Mouse (Mus musculus): ENCODE data around the gene Tmem132c.

The Tmem132c gene

DNA sequence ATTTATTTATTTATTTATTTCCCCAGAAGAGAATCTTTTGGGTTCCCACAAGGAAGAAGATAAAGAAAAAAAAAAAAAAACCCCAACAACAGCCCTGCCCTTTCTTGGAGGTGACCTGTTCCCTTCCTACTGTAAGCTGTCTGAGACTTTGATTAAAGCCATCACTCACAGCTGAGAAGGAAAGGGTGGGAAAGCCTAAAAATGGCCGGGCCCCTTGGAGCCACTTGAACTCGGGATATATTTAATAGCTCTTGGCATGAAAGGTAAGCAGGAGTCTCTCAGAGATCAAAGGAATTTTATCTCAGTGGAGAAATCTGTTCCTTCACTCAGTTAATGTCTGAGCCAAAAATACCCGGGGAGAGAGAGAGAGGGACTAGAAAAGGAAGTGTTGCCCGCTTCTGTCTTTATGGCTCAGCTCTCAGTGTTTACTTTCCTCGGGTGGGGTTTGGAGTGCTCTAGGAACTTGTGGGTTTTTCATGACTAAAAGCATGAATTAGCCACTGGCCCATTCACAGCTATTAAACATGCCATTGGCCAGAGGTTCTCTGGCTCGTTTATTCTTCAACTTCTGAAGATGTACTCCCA is 41.0 kb downstream of the Tmem132c start:
- DNase-seq (ENCODE audit: low spot score), result no peak

DNA sequence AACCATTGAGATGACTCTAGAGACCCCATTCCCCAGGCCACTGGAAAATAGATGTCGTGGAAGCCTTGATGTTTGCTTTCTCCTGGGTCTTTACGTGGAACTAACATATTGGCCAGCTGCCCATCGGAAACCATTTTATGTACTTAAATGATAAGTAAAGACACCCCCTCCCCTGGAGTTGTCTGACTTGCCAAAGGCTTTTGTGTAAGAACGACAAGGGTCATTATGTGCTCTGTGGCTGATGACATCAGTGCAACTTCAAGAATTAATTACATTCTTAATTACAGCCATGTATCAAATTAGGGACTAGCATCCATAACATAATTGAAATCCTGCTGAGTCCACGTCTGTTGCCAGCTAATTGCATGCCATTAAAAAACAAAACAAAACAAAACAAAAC is 45.3 kb downstream of the Tmem132c start:
- DNase-seq (ENCODE audit: low spot score), result no peak

DNA sequence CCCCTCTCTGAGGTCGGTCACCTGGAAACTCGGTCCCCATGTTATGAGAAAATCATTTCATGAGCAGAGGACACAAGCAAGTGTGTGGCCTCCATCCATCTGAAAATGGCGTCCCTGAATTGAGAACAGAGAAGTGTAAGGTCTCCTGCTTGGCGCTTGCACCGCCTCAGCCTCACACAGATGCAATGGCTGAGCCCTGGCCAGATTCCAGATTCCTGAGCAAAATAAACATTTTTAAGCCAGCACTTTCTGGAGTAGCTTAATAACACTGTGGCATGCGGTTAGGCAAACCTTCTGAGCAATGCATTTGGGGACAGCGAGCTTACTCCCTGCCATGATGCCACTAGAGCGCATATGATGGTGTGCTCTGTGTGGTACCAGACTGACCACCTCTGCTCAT is 48.1 kb downstream of the Tmem132c start:
- no peak for DNase-seq (ENCODE audit: low spot score)

DNA sequence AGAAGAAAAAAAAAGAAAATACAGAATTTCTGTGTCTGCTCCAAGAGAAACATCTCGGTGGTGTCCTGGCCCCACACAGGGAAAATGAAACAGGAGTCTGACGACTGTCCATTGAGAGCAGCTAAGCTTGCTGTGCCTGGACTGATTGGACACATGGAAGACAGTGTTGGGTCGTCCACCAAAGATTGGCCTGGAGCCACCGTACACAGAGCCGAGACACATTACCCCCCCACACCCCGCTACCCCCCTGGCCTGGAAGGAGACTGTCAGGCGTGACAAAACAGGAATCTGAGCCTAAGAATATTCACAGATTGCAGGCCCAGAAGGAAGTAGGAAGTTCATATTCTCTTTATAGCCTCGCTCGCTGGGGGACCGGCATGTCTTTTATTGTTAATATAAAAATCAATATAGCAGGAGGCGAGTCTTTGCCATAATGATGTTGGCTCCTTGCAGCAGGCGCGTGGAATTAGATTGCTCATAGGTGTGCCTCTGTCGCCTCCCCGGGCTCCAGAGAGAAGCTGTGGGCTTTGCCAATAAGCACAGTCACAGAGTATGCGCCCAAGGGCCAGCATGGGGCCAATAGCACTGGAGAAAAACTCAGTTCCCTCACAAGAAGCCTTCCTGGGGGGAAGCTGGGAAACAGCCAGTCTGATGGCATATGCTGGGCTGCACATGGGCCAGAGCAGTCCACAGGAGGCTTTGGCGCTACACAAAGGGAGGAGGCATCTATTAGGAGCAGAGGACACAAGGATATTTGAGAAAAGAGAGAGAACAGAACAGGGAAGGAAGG is 49.0 kb downstream of the Tmem132c start:
- no peak for DNase-seq (ENCODE audit: low spot score)

DNA sequence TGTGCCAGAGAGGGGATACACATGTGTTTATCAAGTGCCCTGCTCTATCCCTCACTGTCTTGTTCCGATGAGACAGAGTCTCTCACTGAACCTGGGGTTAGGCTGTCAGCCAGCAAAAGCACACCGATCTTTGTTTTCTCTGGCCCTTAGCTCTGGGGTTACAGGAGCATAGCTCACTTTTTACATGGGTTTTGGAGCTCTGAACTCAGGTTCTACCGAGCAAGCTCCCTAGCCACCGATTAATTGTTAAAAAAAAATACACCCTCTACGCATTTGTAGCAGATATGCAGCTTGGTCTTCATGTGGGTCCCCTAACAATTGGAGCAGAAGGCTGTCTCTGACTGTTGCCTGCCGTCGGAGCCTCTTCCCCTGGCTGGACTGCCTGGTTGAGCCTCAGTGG is 50.0 kb downstream of the Tmem132c start:
- DNase-seq (ENCODE audit: low spot score), result no peak

DNA sequence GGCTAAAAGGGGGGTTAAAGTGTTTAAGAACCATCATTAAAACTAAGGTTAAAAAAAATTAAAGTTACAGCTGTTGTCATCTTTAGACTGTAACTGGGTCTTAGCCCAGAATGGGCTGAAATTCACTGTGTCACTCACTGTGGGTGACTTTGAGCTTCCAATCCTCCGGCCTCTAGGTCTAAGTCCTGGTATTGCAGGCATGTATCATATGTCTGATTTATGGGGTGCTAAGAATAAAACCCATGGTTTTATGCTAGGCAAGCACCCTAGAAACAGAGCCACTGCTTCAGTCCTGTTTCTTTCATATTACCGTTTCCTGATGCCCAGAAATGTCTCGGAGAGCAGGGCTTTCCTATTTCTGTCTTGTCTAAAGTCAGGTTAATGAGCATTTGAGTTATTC is 52.1 kb downstream of the Tmem132c start:
- DNase-seq (ENCODE audit: low spot score), result no peak

DNA sequence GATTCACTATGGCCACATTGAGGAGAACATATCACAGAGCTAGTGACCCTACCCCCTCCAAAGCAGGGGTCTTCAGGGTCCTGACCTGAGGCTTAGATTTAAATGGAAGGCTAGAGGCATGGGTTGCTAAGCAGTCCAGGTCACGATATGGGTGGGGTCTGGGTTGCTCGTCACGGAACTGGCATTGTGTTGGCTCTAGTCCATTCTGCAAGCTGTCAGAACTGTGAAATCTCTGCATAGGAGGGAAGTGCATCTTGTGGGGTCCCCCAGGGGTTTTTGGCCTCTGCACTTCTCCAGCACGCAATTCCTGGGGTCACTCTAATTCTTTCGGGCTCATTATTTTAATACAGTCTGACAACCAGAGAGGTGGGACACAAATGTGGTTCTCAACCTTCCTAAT is 55.9 kb downstream of the Tmem132c start:
- no peak for DNase-seq (ENCODE audit: low spot score)

DNA sequence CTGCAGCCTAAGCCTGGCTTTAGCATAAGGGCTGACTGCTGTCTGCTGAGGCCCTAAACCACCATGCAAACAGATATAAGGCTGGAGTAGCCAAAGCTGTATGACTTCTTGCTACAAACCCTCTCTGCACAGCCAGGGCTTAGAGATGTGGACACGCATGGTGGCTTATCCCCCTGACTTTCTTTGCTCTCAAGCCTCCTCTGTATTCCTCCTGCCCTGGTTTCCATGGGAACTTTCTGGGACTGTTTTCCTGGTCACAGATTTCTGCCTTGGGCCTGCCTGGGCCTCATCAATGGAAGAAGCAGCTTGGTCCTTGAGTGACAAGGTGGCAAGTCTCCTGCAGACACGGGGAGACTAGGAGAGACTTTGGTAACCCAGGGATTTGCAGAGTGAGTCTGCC is 56.5 kb downstream of the Tmem132c start:
- DNase-seq (ENCODE audit: low spot score), result no peak

DNA sequence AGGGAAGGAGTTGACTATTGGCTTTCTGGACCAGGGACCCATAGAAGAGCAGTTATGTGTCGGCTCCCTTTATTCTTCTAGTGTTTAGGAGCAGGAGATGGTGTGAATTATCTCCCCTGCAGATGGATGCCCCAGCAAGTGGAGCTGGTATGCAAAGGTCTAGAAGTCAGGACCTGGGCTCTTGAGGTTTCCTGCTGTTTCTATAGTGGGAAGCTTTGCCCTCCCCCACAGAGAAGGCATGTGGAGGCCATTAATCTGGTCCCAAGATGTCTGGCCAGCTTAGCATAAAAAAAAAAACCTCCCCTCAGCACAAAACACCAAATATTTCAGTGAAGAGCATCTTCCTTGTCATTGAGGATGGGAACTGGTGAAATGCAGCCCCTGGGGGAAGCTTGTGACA is 57.4 kb downstream of the Tmem132c start:
- no peak for DNase-seq (ENCODE audit: low spot score)

DNA sequence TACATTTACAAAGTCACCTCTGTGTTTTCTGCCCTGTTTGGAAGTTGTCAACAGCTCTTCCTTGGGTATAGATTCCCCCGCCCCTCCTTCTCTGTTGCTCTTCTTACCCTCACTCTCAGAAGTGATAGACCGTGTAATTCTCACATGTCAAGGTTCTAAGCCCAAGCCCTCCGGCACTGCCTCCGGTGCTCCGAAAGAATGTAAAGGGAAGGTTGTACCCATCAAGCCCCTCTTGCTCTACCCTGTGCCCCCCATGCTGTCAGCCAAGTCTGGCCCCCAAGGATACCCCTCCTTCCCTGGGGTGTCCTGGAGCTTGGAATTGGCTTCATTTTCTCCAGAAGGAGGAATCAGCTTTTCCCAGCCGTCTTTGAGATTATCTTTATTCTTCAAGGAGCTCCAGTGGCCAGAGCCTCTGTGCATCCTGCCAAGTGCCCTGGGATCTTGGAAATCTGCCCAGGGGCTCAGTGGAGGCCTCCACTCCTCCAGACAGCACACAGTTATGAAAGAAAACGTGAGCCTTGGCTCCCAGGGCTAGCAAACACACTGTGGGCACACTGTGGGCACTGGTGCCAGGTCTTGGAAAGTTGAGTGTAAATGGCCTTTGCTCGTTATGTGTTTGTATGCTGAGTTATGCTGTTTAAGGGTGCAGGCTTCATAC is 59.1 kb downstream of the Tmem132c start:
- DNase-seq (ENCODE audit: low spot score), result peak; percentile 60

DNA sequence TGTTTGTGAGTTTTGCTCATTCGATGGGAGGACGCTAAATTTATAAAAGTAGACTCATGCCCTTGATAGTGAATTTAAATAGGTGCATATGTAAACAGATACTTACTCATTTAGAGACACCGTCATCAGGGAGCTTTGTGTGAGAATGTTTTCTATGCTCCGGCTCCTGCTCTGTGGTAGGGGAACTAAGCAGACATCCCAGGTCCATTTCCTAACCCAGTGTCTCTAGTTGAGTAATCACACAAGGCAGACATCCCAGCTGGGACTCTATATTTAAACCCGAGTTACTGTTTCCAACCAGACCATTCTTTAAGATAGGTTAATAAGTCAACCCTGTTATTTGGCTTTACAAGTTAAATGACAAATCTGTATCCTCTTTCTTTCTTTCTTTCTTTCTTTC is 63.7 kb downstream of the Tmem132c start:
- DNase-seq (ENCODE audit: low spot score), result no peak

DNA sequence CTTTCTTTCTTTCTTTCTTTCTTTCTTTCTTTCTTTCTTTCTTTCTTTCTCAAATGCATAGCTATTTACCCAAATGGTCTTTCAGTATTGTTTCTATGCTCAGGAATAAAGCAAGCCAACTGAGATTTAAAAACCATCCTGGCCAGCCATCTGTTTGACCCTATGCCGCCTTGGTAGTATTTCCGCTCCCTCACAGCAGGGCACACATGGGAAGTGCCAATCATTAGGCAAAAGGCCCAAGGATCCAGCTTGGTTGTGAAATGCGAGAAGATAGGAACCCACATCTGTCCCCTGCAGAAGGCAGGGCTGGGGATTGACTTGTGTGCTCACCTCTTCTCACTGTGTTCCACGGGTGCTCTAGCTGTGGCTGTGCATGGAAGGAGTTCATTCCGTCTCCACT is 64.1 kb downstream of the Tmem132c start:
- DNase-seq (ENCODE audit: low spot score), result no peak

DNA sequence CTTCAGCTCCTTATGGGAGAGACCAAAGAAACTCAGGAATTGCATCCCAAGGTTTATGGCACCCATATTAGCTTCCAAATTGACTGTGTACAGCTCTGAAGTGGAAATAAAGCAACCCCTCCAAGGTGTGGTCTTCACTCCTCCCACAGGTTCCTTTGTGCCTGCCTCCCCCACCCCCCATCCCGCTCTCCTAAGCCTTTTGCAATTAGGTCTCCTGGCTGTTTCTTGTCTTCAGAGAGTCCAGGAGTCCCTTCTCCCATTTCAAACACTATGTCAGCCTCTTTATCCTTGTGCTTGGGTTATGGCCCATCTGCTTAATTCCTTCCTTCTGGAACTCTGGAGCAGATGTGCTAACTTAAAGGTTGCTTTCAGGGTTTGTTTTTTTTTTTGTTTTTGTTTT is 65.1 kb downstream of the Tmem132c start:
- no peak for DNase-seq (ENCODE audit: low spot score)

DNA sequence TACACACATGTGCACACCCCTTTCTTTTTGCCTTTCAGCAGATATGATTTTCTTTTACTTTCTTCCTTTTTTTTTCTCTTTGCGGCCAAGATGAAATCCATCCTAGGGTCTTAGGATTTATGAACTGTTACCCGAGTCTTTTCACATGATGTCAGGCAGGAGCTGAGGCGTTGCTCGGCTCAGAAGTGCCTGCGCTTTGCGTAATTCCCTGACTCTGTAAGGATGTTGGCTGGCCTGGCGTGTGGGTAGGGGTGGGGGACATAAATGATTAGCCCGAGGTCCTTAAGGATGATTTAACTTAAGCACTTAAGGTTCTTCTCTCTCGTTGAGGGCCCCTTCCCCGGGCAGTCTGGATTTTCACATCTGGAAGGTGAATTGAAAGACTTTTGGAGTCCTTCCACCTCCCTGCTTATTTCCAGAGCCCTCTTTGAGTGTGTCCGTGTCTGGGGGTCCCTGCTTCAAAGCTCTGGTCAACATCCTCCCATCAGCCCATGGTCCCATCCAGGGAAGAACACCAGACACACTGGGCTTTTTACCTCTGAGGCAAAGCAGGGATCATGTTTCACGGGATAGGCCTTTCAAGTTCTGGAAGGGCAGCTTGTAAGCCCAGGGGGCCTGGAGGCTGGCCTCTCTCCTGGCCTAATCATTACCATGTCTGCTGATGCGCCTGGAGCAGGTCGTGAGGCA is 68.9 kb downstream of the Tmem132c start:
- no peak for DNase-seq (ENCODE audit: low spot score)

DNA sequence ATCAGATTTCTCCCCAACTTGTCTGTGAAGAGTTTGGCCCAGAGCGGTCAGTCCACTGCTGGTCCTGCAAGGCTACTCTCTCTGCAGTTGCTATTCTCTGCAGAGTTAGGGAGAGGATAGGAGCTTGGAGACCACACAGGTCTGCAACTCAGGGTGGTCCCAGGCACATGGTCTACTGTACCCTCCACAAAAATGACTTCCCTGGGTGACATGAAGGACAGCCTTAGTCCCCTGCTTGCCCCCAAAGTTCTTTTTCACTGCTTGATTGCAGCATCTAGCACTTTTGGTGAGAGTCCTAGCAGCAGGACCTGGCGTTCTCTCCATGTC is 69.4 kb downstream of the Tmem132c start:
- DNase-seq (ENCODE audit: low spot score), result no peak

DNA sequence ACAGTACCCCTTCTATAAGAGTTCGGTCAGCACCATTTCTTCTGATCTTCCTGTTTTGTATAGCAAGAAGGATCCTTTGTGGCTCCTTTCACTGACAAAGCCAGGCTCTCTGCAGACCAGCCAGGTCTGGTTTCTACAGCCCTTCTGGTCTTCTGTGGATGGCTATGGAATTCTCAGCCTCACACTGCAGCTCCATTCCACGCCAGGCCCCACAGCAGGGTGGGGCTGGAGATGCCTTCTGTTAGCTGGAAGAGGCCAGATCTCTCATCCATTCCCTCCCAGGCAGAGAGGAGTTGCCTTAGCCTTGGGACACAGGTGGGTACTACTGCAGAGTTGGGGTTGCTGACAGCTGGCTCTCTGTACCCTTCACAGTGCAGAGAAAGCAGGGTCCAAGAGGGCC is 72.0 kb downstream of the Tmem132c start:
- DNase-seq (ENCODE audit: low spot score), result no peak

DNA sequence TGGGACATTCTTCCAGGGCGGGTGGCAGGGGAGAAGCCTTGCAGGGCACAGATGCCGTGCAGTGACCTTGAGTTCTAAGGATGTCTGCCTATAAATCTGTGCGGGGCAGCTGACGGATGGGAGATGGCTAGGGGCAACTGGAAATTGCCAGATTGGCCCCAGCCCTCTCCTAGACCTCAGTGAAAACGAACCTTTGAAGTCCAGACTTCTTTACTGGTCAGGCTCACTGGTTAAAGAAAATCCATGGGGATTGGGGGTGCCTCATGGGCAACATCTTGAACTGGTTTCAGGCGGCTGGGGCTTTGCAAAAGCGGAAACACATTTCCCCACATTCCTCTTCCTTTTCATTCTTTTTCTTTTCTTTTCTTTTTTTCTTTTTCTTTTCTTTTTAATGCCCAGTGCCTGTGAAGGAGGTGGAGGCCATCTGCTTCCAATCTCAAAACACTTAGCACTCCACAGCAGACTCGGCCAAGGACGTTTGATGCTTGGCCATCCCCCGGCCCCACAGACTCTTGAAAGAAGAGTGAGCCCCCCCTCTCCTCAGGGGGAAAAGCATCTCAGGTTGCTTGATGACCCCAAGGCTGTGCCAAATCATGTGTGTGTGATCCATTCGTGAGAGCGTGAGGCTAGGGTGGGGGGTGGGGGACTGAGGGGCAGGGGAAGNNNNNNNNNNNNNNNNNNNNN is 77.6 kb downstream of the Tmem132c start:
- DNase-seq (ENCODE audit: low spot score), result no peak

DNA sequence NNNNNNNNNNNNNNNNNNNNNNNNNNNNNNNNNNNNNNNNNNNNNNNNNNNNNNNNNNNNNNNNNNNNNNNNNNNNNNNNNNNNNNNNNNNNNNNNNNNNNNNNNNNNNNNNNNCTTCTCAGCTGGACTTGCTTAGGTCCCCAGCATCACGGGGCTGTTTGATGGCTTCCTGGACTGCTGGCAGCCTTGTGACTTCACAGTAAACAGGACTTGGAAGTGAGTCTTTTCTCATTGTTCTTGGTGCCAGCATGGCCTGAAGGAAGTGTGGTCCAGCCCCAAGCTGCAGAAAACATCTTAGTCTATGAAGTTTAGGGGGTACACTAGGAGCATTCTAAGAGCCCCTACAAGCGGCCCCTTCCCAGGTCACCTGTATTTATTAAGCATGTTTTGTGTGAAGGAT is 83.0 kb downstream of the Tmem132c start:
- DNase-seq (ENCODE audit: low spot score), result no peak

DNA sequence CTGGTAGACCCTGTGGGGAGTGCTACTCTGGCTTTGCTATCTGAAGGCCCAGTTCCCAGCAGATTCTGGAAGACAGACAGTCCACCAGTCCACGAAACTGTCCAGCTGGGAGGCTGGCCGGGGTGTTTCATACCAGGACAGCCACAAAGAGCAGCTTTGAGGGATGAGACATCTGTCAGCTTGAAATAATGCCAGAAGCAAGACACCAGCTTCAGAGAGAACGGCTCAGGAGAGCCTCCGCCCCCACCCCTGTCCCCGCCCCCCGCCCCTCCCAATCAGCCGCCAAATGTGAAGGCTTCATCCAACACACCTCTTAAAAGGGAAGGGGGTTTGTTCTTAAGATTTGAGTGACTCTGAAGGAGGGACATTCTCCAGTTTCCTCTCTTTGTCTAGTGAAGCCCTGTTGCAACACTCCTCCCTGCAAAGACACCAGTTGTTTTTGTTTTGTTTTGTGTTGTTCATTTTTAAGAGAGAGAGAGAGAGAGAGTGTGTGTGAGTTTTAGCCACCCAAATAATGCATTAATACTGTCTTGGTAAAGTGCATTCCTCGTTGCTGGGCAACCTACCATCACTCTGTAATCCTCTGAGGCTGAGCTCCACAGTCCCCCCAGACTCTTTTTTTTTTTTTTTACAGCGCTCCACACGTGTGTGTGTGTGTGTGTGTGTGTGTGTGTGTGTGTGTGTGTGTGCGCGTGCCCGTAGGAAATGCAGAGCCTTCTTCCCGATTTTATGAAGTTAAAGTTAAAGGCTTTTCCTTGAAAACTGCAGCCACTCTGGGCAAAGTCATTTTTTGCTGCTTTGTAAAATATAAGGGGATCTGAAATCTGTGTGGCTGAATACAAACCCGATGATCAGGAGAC is 94.7 kb downstream of the Tmem132c start:
- peak; percentile 11 for DNase-seq (ENCODE audit: low spot score)

DNA sequence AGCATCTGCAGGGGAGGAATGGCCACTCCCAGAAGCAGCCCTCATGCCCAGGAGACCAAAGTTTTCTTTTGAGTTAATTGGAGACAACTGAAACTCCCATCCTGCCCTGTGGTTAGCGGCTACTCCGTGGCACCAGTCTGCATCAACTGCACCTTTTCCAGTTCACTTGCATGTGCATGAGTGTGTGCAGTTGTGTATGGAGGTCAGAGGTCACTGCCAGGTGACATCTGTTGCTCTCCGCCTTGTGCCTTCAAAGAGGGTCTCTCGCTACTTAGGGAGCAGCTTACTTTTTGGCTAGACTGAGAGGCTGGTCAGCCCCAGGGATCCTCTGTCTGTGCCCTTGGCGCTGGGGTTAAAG is 95.3 kb downstream of the Tmem132c start:
- no peak for DNase-seq (ENCODE audit: low spot score)

DNA sequence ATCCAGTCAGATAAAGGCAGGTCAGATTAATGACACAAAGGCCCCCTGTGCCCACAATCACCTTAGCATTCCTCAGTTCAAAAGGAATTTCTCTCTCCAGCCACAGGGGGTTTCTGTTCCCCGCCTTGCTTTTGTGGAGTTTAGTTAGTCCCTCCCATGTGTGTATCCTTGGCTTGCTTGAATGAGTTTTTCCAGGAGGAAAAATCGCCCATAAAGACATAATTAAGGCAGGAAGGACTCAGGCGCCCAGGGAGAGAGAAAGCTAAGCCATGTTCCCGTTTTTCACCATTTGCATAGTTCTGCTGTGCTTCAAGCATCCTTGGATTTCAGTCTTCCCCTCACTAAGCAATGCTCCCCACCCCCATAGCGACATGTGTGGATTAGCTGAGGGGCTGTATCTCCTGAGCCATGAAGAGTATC is 97.4 kb downstream of the Tmem132c start:
- DNase-seq (ENCODE audit: low spot score), result no peak

DNA sequence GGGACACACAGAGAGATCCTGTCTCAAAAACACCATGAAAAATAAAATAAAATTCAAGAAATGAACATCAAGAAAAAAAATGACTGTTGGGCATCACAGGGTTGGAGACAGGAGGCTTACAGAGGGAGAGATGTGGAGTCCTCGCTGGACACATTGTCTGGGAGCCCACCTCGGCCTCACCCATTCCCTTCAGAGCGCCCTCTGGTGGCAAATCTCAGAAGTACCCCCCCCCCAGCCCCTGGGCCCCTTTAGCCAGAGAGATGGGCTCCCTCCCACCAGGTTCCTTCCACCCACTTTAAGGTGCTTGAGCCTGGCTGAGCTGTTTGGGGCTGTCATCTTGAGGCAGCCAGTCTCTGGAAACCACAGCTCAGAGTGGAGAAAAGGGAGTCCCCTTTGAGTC is 99.5 kb downstream of the Tmem132c start:
- no peak for DNase-seq (ENCODE audit: low spot score)
